Mouse (Mus musculus) gonadal fat pad, adult 2 months (tissue): ENCODE measurements around the gene Fcer1g. TPM values are rescaled to one million over a fixed set of nuclear protein-coding genes. Genes with fewer than 3 reads are reported as not detected.
"Not testable (repeated sequence)": the region's sequence is repeated elsewhere in the genome, so short reads cannot be mapped to it uniquely, and the experiment has no call there.

Source experiments
- DNase-seq: peaks from one replicate; pipeline ENCODE4 v3.0.0-alpha.2; 2012; ENCODE audit warnings: low read depth
- polyA plus RNA-seq: library from polyadenylated mRNA; depleted of rRNA; stranded (reverse); fragments of >200 nt; gene quantifications from 2 replicates; pipeline ENCODE4 v1.2.3, GENCODE M21; 2012

The Fcer1g gene
- polyA plus RNA-seq, 1 experiment = 71.7 TPM

DNA sequence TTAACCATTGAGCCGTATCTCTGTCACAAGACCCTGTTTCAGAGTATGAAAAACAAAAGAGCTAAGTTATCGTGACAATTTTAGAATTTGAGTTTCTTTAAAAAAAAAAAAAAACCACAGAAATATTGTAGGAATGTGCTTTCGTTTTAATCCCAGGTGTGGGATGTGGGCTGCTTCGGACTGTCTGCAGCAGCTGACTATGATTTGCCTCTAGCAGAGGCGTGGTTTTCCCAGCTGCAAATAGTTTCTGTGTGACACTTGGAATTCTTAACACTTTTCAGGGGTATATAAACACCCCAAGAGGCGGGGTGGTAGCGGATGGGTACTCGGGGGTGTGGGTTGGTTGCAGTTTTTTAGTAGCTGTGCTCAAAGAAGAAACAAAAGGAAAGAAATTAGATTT, 11.2 kb upstream of the Fcer1g start:
- DNase-seq = no peak

DNA sequence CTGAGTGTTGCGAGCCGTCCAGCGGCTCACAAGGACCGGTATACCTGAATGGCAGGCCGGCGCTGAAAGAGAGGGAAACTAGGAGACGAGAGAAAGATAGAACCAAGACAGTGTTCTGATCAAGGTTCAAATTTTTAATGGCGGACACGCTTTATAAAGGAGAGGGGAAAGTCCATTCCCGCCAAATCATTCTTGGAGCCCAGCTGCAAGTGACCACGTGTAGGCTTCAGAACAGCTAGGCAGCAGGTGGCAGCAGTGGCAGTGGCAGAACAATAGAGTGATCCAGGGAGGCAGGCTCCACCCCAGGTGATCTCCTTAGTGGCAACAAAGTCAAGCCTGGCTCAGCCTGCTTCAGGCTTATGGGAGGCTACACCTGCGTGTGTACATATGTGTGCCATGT, 7.8 kb upstream of the Fcer1g start:
- DNase-seq = not testable (repeated sequence)

DNA sequence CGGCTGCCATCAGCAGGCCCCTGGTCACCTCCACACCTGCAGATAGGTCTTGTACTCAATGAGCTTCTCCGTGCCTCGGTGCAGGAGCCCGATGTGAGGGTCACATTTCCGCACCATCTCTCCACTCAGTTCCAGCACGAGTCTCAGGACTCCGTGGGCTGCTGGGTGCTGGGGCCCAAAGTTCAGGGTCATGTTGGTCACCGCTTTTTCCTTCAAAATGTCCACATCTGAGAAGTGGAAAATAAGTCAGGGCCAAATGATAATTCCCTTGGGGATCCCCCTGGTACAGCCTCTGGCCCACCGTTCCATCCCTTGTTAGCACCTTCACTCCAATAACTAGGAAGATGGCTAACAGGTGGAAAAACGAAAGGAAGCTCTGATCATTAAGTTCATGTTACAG, 6.7 kb upstream of the Fcer1g start:
- no peak for DNase-seq

DNA sequence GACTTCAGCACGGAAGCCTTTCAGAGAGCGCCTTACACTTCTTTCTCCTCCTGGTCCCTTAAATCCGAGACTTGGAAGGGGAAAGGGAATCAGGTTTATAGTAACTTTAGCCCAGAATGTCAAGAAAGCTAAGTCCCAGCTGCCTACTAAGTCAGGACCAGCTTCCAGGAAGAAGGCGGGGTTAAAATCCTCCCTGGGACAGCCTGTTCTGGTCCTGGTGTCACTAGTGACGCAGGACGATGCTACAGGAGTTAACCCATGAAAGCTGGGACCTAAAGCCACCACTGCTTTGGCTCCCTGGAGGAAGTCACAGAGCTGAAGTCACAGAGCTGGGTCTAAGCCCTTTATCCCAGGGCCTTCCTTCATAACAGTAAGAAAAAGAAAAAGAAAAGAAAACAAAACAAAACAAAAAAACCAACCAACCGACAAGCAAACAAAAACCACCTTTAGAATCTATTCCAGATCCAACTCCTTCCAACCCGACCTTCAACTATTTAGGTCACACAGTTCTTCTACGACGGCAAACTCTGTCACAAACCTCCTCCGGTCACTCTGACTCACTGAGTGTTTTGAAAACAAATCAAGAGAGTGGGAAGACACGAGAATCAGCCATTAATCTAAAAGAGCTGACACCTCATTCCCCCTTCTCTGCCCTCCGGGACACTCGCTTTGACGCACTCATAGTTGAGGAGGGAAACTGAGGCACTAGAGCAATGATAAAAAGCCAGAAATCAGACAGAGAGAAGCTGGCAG, 6.0 kb upstream of the Fcer1g start:
- no peak for DNase-seq

DNA sequence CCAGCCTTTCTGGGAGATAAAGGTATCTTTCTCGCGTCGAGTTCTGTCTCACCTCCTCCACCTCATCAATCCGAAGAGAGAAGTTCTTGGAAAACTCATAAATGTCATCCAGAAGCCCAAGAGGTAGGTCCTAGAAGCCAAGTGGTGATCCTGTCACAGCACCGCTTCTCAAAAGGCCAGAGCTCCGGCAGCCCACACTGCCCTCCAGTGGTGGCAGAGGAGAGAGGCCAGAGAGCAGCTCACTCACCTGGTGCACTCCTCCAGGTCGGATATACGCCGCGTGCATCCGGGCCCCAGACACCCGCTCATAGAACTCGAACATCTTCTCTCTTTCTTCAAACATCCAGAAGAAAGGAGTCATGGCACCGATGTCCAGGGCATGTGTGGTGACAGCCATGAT, 4.3 kb upstream of the Fcer1g start:
- no peak for DNase-seq

DNA sequence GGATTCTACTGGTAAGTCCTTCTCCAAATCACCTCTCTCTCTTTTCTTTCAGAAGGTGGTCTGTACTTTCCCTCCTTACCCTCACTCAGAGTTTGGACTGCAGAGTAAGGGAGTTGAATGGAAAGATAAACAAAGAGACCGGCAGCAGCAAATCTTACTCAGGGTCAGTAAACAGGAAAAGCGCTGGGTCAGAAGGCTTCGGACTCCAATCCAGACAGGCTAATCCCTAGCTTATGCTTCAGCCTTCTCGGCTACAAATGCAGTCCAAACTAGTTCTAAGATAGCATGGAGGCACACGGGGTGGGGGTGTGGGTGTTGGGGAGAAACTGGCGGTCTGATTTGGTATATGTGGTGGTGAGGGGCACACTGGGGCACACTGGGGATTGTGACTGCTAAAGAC, 3.3 kb upstream of the Fcer1g start:
- no peak for DNase-seq

DNA sequence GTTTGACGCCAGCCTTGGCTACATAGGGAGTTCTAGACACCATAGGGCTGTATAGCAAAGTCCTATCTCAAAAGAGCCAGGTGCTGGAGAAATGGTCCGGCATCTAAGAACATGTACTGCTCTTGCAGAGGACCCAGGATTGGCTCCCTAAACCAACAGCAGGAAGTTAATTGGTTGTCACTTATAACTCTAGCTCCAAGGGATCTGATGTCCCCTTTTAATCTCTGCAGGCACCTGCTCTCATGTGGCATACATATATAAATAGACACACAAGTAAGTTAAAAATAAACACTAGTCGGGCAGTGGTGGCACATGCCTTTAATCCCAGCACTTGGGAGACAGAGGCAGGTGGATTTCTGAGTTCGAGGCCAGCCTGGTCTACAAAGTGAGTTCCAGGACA, 1.6 kb upstream of the Fcer1g start:
- no peak for DNase-seq

DNA sequence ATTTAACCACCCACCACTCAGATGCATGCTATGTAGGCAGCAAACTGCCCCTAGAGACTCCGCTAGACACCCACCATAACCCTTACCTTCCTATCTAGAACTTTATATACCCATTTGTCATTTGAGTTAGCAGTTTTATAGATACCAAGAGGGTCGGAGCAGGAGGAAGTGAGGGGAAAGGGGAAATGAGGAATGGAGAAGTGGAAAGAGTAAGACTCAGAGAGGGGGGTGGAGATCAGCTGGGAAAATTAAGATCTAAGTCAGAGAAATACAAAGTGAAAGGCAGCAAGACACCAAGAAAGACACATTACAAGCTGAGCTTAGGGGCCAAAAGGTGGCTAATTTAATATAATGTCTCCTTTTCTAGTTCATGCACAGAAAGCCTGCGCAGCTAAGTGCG, 373 bp upstream of the Fcer1g start:
- DNase-seq = no peak

DNA sequence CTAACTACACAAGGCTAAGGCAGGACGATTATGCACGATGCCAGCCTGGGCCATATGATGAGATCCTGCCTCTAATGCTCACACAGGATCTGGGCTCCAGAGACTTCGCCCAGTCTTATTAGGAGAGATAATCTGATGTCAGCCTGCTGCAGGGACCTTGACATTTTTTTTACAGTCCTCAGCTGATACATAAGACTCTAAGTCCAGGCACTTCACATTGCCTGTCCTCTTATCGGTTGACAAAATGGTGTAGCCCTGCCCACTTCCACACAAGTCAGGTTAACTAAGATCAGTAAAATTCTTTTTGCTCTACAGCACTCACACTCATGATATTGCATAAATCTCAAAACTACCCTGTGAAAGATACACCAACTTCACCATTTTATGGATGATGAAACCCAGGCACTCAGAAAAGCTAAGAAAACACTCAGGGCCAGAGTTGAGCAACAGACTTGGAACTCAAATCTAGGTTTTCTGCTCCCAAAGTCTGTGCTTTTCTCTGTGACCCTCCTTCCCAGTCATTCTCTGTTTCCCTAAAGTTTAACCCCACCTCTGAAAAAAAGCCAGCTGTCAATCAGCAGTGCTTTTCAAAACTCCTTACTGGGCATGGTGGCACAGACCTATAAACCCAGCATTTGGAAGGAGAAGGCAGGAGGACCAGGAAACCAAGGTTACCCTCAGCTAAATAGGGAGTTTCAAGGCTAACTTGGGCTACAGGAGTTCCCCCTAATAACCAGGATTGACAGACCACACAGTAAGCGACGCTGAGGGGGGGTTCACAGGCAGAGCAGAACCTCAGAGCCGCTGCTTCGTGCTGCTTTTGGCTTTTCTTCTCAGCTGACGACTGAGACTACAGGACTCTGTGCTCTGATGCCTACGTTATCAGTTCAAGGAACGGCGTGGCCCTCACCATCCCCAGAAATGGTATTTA, 1.1 kb downstream of the Fcer1g start:
- no peak for DNase-seq

DNA sequence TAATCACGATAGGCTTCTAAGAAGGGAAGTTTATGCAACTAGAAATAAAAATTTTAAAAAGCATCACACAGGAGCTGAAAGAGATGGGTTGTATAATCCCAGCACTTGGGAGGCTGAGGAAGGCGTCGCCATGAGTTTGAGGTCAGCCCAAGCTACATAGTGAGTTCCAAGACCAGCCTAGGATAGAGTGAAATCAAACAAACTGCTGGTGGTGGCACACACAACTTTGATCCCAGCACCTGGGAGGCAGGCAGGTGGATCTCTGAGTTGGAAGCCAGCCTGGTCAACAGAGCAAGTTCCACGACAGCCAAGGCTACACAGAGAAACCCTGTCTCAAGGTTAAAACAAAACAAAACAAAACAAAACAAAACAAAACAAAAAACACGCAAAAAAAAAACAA, 1.8 kb downstream of the Fcer1g start:
- DNase-seq = no peak

DNA sequence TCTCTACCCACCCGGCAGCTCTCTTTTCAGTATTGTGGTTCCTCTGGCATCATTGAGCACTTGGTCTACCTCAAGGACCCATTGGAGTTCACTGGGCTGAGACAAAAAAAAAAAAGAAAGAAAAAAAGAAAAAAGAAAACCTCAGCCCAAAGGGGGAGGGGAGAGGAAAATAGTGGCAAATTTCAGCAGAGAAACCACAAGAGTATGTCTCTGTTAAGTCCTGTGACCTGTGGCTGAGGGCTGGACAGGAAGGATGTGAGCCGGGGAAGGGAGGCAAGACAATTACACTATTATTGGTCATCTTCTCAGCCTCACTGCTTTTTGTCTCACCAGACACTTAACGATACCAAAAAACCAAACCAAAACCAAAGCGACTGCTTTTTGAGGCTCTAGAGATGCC, 2.3 kb downstream of the Fcer1g start:
- no peak for DNase-seq

DNA sequence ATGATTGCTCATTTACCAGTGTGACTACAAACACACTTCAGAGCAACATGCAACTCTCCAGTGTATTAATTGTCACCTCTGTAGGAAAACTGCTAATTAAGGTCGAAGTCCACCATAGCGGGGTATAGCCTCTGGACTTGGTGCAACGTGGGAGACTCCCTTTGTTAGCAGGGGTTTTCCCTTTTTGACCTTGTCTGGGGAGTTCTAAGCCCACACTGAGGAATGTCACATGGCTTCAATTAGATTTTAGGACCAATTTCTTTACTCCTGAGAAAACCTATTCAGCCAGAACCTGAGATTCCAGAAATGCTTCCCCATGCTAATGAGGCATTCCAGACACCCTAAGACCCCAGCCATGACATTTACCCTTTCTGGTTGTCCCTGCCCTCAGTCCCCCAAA, 4.0 kb downstream of the Fcer1g start:
- DNase-seq = no peak

DNA sequence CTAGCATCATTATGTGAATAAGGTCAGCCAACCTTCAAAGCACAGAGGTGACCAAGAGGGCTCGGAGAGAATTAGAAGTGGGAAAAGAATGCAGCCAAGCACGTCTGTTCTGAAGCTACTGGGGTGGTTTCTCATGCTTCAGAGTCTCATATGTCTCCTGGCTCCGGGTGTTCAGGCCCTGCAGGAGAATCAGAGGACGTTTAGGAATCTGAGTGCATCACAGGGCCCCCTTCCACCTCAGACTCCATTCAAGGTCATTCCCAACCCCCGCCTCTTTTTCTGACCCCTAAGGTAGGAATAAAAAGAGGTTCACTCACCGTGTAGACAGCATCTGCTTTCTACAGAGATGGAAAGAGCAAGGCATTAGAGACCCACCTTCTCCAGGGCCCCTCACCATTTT, 4.4 kb downstream of the Fcer1g start:
- DNase-seq = no peak

DNA sequence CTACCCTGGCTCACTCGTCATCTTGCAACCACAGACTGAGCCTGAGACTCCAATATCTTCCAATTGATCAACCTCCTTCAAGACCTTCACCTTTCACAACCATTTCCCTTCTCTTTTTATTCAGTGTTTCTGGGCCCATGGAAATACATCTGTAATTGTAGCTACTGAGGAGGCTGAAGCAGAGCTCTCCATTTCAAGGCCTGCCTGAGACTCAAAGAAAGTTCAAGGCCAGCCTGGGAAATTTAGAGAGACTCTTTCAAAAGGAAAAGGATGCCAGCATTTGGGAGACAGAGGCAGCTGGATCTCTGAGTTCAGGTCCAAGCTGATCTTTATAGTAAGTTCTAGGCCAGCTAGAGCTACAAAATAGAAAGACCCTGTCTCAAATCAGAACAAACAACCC, 6.3 kb downstream of the Fcer1g start:
- DNase-seq = no peak

DNA sequence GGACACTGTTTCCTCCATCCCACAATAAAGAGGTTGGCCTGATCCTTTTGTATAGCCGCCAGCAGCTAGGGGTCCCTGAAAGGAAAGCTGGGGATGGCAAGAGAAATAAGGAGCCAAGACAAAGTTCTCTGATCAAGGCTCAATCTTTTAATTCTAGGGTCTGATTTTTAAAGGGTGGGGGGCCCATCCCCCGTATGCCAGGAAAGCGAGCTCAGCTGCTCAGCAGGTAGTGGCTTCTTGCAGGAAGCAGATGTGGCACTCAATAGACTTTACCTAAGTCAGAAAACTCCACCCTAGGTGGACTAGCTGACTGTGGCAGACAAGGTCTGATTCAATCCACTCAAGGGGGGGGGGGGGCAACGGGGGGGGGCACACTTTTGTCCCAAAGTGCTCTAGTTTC, 7.4 kb downstream of the Fcer1g start:
- no peak for DNase-seq

DNA sequence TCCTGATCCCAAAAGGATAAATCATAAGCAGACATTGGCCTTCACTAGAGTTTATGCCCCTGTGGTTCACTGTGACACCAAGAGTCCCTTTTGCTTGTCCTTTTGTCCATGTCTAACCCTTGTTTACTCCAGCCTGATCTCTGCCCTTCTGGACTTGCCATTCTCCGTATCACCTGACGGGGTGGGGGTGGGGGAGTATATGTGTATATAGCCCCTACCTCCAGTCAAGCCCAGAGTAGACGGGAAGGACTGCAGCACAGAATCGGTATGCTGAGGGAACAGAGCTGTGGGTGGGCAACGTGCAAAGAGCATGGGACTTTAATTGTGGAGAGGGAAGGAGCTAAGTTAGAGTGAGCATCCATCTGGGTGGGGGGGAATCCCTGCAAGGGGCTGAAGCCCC, 9.3 kb downstream of the Fcer1g start, which contains the start of gene Apoa2:
Gene Apoa2 (plus strand): TSS at position 198 of the 400 bp plus-strand sequence.
- no peak for DNase-seq

DNA sequence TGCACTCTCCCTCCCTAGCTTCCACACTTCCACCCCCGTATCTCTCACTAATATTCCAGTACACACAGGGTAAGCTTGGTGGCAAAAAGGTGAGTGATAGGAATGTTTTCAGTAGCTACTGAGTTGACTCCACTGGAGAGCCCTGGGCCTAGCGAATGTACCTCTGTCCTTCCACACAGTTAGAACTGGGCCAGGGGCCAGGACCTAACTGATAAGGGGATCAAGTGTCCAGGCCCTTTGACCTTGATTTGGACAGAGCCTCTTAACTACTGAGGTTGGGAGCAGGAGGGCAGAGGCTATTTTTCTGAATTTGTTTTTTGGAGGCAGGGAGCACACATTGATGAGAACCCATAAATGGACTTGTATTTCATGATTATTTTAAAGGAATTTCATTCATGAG, 10.4 kb downstream of the Fcer1g start:
- DNase-seq = no peak

DNA sequence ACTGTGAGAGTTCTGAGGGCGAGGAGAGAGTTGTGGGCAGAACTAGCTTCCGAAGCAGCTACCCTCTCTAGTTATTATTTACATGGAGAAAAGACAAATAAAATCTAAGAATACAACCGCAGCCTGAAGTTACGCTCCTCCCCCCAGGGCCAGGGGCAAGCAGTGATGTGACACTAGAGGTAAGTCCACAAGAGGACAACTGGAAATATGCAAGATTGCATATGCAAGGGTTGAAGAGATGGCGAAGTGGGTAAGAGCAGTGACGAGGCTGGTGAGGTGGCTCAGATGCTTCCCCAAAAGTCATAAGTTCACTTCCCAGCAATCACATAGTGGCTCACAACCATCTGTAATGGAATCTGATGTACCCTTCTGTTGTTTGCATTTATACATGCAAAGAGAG, 11.0 kb downstream of the Fcer1g start:
- DNase-seq = no peak

DNA sequence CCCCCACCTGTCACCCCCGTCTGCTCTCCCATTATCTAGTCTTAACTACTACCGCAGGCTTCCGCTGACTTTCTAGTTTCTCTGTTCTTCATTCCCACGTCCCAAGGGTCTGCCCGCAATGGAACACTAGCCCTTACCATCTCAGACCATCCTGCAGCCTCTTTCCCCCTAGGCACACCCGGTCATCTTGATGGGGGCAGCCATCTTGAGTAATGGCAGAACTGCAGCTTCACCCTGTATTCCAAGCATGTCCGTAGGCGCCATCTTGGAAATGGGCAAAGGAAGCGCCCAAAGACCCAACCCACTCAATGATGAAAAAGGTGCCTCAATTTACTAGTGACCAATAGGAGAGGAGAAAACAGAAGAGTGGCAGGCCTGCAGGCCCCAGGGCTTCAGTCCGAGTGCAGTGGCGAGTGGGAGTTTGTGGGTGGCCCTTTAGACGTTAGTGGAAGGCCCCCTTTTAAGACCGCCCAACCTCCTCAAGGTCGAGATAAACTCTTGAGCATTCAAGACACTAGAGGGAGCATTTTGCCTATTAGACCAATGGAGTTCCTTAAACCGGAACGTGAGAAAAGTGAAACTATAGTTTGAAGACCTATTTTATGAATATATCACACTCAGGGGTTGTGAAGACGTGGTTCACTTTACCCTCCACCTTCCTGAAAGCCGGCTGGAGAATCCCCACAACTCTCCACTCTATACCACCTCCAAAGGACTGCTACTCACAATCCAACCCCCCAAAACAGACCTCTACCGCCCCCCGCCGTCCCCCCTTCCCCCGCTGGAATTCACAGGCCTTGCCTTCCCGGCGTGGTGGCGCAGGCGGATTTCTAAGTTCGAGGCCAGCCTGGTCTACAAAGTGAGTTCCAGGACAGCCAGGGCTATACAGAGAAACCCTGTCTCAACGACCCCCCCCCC, 11.7 kb downstream of the Fcer1g start, which contains the start of gene Tomm40l:
Gene Tomm40l (minus strand): TSS at position 277 of the 918 bp plus-strand sequence.
- DNase-seq = peak; percentile 97

DNA sequence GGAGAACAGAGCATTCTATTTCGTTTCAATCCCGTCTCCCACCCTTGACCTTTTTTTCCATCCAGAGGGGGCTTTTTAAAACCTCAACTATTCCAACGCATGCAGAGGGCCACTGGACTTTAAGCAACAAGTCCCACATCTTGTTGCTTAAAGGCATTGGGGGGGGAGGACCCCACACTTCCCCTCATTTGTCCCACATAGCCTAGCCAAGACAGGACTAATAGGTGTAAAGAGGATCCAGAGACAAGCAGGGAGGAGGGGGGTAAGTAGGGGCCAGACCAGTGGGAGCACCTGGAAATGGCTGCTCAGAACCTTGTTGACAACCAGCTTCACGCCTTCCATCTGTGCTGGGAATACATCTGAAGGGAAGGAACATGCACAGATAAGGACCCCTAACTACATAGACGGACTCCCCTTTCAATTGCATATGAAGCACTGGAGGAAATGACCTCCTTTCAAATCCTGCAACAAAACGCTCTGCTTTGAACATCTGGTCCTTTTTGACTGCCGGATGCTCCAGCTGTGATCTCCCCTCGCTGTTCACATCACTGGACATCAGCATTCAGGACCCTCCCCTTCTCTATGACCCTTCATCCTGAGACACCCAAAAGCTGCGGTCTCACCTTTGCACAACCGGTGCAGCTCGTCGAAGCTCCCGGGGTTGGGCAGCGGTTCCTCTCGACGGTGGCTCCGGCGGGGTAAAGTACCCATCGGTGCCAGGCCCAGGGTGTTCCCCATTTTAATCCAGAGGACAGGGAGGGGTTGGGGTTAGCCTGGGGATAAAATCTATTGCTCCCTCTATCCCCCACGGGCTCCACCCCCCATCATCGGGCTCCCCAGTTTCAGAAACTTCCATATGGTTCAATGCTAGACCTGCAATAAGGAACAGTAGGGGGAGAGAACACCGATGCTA, 12.6 kb downstream of the Fcer1g start:
- no peak for DNase-seq

DNA sequence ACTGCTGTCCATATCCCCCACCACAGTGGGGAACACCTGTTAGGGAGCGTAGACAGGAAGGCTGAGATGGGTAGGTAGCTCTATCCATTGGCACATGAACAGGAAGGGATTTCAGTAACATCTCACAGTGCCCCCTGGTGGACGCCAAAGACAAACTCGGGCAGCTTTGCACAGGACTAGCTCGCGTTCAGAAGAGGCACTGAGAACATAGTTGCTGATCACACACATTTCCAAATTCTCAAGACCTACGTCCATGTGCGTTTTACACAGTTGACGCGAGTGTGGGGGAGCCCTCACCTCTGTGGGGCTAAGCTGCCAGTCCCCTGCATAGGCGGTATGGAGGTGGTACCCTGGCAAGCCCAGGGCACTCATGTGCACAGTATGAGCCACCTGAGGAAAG, 13.3 kb downstream of the Fcer1g start:
- no peak for DNase-seq
